Mouse (Mus musculus) myocyte (in vitro differentiated cells): ENCODE results near the gene Cyb561.

Experiments used
- E2F4 ChIP-seq: IDR thresholded peaks from one replicate; pipeline ENCODE4 v1.6.1; 2011; ENCODE audit warnings: mild to moderate bottlenecking, control low read depth, moderate library complexity; ENCODE audit not compliant: insufficient read depth
- MAX ChIP-seq: IDR thresholded peaks from one replicate; pipeline ENCODE4 v1.6.1; 2011; ENCODE audit warnings: low read depth, mild to moderate bottlenecking, control low read depth
- MYOG ChIP-seq, 3 experiments: IDR thresholded peaks; one replicate each; pipeline ENCODE4 v1.6.1; 2011; ENCODE audit warnings: control low read depth in 2 of 3, low read depth in 2 of 3, mild to moderate bottlenecking in 2 of 3; ENCODE audit not compliant: insufficient read length in 2 of 3, control insufficient read depth in 1 of 3, insufficient read depth in 1 of 3
- POLR2A ChIP-seq: IDR thresholded peaks from one replicate; pipeline ENCODE4 v1.6.1; 2011; ENCODE audit warnings: low read depth, mild to moderate bottlenecking, control low read depth, moderate library complexity; ENCODE audit not compliant: insufficient read length
- REST ChIP-seq: IDR thresholded peaks from one replicate; pipeline ENCODE4 v1.6.1; 2011; ENCODE audit warnings: mild to moderate bottlenecking, control low read depth, moderate library complexity; ENCODE audit not compliant: insufficient read depth, insufficient read length
- TCF12 ChIP-seq: IDR thresholded peaks from one replicate; pipeline ENCODE4 v1.6.1; 2011; ENCODE audit warnings: mild to moderate bottlenecking, control low read depth; ENCODE audit not compliant: poor library complexity, insufficient read depth, severe bottlenecking
- USF1 ChIP-seq: IDR thresholded peaks from one replicate; pipeline ENCODE4 v1.6.1; 2011; ENCODE audit warnings: low read depth, mild to moderate bottlenecking, control low read depth, moderate library complexity

- TF ChIP-seq POLR2A, result no peak
- no peak for TF ChIP-seq MAX
- TF ChIP-seq MYOG (IDR thresholded peaks at IDR 0.05; ENCODE audit: control insufficient read depth in 1 of 3, insufficient read depth in 1 of 3, insufficient read length in 2 of 3, low read depth in 2 of 3), result no peak
- no peak for TF ChIP-seq REST
- no peak for TF ChIP-seq TCF12
- TF ChIP-seq USF1, result no peak
- TF ChIP-seq E2F4, result no peak
Measured at GRCm38 (mm10) chr11:105908926-105909325, 44.2 kb downstream of the Cyb561 start.
